Mouse (Mus musculus): ENCODE measurements at regions not wholly inside any gene's neighbourhood (a gene's known extent, or its start where the extent isn't known, plus 50 kb on each side); places are given as distances from the start of the nearest gene placed in this dataset.

DNA sequence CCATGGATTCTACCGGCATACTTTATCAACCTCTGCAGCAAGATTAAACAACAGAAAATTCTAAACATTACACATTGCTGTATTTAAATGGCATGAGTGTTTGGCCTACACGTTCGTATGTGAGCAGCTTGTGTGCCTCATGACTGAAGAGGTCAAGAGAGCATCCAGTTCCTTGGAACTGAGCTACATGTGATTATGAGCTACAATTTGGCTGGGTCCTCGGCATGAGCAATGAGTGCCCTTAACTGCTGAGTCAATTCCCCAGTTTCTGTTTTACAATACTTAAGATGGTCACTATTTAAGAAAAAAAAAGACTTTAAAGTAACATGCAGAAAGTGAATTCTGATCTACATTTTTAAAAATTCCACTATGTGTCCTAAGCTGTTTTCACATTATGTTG is 338.4 kb upstream of the Gpc6 start:
- TF ChIP-seq CTCF (conservative IDR thresholded peaks at IDR 0.05; ENCODE audit: low read length), result no peak
- TF ChIP-seq NANOG (IDR thresholded peaks at IDR 0.05; ENCODE audit: borderline replicate concordance, low read length), result no peak

All from E14TG2a.4 (cell line).